Mouse (Mus musculus) bone marrow macrophage, adult 2 months (primary cell): Measurements from ENCODE around the gene Prkca. TPM values are rescaled to one million over a fixed set of nuclear protein-coding genes. Genes with fewer than 3 reads are reported as not detected.

Experiments used
- H3K27ac ChIP-seq: 2 replicates; pipeline ENCODE4 v1.5.1; 2012; ENCODE audit warnings: low read depth, low read length; ENCODE audit not compliant: insufficient read depth
- H3K4me1 ChIP-seq: 2 replicates; pipeline ENCODE4 v1.6.1; 2012; ENCODE audit warnings: low read length; ENCODE audit not compliant: control insufficient read depth, insufficient read depth
- H3K4me3 ChIP-seq: 2 replicates; pipeline ENCODE4 v1.5.1; 2012; ENCODE audit warnings: mild to moderate bottlenecking, low read length, moderate library complexity; ENCODE audit not compliant: insufficient read depth
- CTCF ChIP-seq: IDR thresholded peaks from 2 replicates; pipeline ENCODE4 v1.5.1; 2012; ENCODE audit warnings: low read depth, mild to moderate bottlenecking, low read length, moderate library complexity
- POLR2A ChIP-seq: IDR thresholded peaks from 2 replicates; pipeline ENCODE4 v1.6.1; 2012; ENCODE audit warnings: mild to moderate bottlenecking, low read depth, low read length, borderline replicate concordance
- polyA plus RNA-seq: library from polyadenylated mRNA; stranded (reverse); fragments of >200 nt; gene quantifications from 2 replicates; pipeline ENCODE4 v1.2.4, GENCODE M21; 2012; ENCODE audit not compliant: missing spikeins, insufficient read depth, insufficient read length

Gene Prkca
- polyA plus RNA-seq, 1 experiment, result 1.0 TPM

DNA sequence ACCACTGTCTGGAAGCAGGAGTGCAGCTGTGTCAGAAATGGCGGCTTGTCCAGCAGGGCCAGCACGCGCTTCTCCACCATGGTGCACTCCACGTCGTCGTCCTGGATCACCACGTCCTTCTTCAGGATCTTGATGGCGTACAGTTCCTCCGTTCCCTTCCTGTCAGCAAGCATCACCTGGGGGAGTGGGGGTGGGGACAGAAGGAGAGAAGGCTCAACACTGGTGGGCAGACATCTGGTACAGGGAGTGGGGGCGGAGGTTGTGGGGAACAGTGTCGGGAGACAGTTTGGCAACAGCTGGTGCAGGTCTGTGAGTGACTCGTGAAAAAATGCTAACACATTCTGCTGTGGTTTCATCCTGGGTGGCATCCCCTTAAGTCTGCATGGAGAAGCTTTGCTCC is 359.8 kb downstream of the Prkca start:
- TF ChIP-seq POLR2A, result no peak
- no peak for TF ChIP-seq CTCF
- H3K27ac ChIP-seq, result no peak overlapping the region
- no peak overlapping the region for H3K4me3 ChIP-seq
- no peaks in the 10 kb centered on the region for H3K4me1 ChIP-seq

DNA sequence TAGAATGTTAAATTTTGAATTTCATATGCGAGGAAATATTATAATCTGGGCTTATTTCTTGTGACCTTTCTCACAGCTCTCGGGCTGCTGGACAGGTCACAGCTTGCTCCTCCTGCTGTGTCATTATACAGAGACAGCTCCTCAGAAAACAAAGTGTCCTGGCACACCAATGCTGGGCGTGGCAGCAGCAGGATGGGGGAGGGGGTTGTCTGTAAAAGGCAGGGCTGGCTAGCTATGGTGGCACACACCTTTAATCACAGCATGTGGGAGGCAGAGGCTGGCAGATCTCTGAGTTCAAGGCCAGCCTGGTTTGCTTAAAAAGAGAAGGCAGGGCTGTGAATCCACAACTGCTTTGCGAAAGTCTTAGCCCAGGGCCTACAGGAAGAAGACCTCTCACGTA is 360.5 kb downstream of the Prkca start:
- TF ChIP-seq POLR2A, result no peak
- no peak for TF ChIP-seq CTCF
- H3K4me1 ChIP-seq, result no peaks in the 10 kb centered on the region
- H3K27ac ChIP-seq, result no peak overlapping the region
- H3K4me3 ChIP-seq, result no peak overlapping the region

DNA sequence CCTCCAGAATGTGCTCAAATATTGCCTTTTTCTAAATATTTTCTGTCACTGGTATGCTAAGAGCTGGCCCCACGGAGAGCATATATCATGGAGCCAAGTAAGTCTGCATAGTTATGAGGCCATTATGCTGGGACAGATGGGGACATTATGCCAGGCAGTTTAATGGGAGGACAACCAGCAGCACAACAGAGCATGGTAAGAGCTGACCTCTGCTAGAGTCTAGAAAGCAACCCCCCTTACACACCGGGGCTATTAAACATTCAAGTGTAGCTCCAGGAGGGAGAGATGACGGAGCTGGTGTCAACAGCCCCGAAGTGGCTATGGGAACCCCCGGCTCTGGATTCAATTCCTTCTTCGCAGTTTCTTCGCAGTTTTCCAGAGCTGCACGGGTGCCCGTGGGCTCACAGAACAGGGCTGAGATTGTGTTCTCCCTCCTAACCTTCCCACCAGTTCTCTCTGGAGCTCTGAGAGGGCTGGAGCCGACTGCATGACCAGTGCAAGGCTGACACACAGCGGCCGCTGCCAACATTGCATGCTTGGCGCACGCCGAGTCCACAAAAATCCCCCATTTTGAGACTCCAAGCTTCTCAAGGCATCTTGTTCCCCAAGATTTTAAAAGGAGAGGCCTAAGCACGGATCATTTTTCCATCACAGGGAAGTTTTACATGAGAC is 361.4 kb downstream of the Prkca start:
- Histone ChIP-seq H3K4me3 (no peak overlapping the region), H3K27ac (no peak overlapping the region), H3K4me1 (no peaks in the 10 kb centered on the region)
- TF ChIP-seq CTCF (peak; percentile 18; the same call in 1 of the 2 replicates), POLR2A (no peak)

DNA sequence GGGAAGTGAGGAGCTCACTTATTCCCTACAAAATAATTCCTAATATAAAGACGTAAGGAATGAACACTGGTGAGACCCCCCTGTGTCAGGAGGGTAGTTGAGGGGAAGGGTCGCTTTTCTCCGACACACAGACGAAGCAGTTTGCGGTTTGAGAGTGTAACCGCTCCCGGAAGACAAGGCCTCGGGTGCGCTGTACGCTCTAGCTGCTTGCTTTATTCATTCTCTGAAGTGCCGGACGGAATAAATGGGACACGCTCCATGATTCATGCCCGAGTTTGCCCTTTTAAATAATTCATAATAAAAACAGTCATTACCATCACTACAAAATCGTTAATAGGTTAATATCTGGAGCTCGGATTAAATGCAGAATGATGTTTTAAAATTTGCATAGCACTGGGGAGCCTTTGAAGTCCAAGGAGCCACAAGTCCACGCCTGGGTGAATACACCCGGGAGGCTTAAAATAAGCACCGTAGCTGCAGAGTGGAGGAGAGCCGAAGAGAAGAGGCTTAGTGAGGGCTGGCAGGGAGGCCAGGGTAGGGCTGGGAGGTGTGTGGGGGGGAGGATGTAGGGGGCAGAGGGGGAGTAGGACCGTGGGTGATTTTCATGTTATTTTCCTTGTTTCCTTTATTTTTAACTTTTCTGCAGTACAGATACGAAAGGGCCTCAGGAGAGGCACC is 364.1 kb downstream of the Prkca start:
- TF ChIP-seq CTCF, result no peak
- Histone ChIP-seq H3K27ac (no peak overlapping the region), H3K4me3 (no peak overlapping the region), H3K4me1 (no peaks in the 10 kb centered on the region)

DNA sequence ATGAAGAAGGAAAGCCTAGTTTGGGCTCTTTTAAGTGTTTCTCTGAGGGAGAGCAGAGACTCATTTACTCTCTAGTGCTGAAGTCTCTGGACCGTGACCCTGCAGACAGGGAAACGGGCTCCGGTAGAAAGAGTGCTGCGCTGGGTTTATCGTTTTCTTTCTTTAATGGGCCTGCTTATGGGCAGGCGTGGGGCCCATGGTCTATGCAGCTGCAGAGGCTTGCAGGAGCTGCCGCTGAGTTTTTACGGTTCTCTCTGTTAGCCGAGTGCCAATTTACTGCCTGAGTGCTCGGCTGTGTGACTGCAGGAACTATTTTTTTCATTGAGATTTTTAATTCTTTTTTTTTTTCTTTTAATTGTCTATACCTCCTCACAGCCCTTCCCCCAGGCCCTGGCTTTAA is 373.8 kb downstream of the Prkca start:
- H3K27ac ChIP-seq, result no peak overlapping the region
- no peak overlapping the region for H3K4me3 ChIP-seq
- H3K4me1 ChIP-seq, result no peaks in the 10 kb centered on the region
- TF ChIP-seq POLR2A (no peak), CTCF (no peak)

DNA sequence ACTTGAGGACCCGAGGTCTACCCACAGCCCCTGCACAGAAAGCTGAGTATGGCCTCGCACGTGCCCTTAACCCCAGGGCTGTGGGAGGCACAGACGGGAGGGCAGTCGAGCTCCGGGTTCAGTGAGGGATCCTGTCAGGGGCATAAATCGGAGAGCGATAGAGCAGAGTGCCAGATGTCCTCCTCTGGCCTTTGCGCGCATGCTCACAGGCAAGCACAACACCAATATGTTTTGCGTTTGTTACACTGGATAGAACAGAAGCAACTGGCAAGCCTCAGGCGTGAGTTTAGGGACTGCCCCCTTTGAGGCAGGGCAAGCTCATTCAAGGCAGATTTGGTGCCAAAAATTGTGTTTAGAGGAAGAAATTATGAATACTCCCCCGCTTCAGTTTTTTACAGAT is 375.6 kb downstream of the Prkca start:
- Histone ChIP-seq H3K27ac (no peak overlapping the region), H3K4me1 (no peaks in the 10 kb centered on the region), H3K4me3 (no peak overlapping the region)
- TF ChIP-seq CTCF (no peak), POLR2A (no peak)

DNA sequence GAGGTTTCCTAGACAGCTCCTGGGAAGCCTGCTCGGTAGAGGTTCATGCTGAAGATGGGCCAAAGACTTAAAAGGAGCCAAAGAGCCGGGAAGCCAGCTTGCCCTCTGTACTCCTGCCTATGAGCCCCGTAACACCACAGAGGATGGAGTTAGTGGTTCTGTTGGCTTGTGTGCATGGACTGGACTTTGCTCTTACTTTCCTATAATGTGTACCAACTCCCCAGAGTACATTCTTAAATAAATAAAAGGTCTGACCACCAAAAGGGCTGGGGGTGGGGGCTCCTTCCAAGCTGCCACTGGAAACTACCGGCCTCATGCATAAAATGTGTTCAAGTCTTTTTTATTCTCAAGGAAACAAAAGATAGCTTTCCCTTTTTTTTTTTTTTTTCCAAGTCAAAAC is 377.5 kb downstream of the Prkca start:
- Histone ChIP-seq H3K4me1 (no peaks in the 10 kb centered on the region), H3K4me3 (no peak overlapping the region), H3K27ac (no peak overlapping the region)
- TF ChIP-seq POLR2A, result no peak
- no peak for TF ChIP-seq CTCF

DNA sequence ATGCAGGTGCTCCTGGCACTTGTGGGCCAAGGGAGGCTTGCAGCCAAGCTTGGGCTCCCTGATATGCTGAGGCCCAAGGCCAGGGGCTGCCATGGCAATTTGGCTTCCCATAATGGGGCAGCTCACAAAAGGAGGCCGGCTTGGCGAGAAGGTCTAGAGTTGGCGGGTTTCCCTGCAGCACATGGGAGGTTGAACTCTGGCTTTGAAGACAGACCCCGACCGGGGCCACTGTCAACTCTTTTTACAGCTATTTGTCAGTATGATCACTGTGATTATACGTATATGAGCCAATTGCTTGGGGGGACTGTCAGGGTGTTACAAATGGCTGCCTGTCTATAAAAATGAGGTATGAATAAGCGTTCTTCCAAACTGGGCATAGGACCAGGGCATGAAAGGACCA is 378.3 kb downstream of the Prkca start:
- H3K4me1 ChIP-seq, result no peaks in the 10 kb centered on the region
- no peak overlapping the region for H3K27ac ChIP-seq
- TF ChIP-seq CTCF (no peak), POLR2A (no peak)
- H3K4me3 ChIP-seq, result no peak overlapping the region

DNA sequence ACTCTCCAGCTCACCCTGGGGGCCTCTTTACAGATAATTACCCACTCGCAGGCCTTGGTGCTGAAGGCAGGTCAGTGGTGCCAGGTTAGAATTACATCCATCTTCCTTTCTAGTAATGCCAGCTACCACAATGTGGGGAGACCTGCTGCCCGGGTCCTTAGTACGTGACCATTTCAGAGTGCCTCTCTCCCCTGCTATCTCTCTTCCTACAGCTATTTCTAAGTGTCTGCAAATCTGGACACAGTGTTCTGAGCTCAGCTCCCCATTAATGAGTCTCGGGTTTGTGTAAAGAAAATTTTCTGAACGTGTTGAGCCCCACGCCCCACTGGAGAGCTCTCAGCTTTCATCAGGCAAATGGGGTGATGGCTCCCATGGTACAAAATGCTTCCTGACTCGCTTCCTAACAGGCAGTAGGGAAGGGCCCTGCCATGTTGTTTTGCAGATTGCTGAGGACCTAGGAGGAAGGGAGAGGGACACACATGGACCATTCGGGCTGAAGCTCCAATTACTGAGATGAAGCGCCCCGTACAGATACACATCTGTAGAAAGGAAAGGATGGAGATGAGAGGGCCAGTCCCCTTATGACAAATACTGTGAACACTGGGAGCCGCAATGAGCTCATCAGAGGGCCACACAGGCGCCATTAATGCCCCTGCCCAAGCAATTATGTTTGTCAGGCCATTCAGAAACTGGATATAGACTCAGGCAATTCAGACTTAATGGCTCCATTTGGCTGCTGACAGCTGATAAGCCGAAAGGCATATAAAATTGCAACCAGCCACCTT is 386.0 kb downstream of the Prkca start:
- no peak for TF ChIP-seq CTCF
- TF ChIP-seq POLR2A, result no peak

More for the DNA sequence above, 386.0 kb downstream of the Prkca start:
- no peak overlapping the region for H3K27ac ChIP-seq
- H3K4me3 ChIP-seq, result no peak overlapping the region
- no peaks in the 10 kb centered on the region for H3K4me1 ChIP-seq
